Mouse (Mus musculus) CD8-positive naive resting alpha-beta T cell, adult 2 months (primary cell): ENCODE results near the gene Ccdc157.
"Not testable (repeated sequence)": the region's sequence is repeated elsewhere in the genome, so short reads cannot be mapped to it uniquely, and the experiment has no call there.

Experiments
- DNase-seq, 2 experiments: peaks; one replicate each; pipeline ENCODE4 v3.0.0; 2022; ENCODE audit warnings: low read depth in 2 of 2, low spot score in 2 of 2

Ccdc157 gene

DNA sequence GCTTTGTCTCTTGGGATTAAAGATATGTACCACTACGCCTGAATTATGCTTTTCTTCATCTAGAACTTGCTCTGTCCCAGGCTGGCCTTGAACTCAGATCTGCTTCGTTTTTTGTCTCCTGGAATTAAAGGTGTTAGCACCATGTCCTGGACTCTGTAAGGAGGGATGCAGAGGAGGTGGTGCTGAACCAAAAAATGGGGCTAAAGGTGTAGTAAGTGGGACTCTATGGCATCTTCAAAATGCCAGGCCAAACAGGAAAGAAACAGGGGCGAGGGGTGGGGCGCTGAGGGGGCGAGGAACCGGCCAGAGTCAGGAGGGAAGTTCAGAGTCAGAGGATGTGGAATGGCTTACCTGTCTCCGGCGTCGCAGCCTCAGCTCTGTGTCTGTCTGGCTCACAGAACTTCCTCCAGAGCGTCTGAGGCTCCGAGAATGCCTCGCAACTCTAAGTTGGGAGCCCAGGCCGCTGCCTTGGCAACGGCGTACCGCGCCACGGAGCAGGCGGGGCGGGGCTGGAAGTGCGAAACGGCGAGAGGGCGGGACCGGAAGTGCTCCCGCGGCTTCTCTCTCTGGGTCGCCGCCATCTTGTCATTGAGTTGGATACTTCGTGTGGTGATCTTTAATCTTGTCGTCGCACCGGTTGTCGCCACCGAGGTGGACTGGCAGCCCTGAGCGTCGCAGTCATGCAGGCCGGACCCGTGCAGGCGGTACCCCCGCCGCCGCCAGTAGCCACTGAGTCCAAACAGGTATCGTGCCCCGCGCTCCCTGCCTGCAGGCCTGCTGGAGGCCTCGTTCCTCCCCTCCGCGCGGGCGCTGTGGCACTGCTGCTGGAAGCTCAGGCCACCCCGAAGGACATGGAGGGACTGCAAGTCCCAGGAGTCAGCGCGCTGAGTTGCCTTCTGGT is at the start of gene Ccdc157, which contains the start of gene Sf3a1:
TSS of gene Ccdc157 (minus strand) at position 486 of the 901 bp plus-strand sequence.
TSS of gene Sf3a1 (plus strand) at position 543 of the 901 bp plus-strand sequence.
- DNase-seq: peak; percentile 90 to 93

DNA sequence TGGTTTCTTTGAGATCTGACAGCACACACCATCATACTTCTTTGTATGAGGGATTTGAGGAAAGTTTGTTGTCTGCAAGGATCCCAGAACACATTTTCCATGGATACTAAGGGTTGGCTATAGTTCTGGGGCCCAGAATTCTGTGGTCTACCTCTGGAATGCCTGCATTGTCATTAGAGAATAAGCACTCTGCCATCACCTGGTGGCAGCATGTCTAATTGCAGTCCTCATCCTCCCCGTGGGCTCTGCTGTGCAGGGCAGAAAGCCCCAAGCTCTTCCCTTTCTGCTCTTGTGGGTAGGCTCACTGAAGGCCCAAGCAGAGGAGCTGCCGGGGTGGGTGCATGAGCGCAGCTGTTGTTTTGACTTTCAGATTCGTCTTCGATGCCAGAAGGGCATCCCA is 49.5 kb upstream of the Ccdc157 start:
- no peak for DNase-seq

DNA sequence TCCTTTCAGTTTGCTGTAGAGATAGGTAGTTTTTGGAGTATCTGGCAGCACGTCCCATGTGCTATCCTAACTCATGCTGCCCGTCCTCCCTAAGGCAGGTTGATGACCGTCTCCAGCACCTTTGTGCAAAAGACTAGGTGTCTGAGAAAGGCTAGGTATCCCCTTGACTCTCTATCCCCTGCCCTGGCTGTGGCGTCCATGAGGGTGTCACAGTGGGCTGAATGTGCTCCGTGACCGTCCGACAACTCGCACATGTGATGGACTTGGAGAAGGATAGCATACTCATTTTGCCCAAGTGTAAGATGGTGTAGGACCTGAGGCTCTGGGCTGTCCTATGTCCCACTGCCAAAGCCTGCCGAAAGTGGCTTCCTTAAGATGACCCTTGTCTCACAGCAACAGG is 47.6 kb upstream of the Ccdc157 start:
- DNase-seq: no peak

DNA sequence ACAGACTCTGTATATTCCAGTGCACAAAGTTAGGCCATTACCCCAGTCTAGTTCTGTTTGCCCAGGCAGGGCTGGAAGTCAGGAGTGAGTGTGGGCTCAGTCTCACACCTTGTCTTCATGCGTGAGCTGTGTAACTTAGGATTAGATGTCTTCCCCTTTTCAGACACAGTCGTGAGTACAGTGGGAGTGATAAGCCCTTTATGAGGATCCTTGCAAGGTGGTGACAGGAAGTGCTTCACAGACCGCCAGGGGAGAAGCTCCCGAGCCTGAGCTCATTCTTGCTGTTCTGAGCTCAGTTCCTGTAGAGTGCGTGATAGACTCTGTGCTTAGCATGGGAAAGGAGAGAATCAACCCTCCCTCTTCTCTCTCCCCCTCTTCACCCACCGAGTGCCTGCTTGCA is 46.5 kb upstream of the Ccdc157 start:
- peak; percentile 39 to 46 for DNase-seq

DNA sequence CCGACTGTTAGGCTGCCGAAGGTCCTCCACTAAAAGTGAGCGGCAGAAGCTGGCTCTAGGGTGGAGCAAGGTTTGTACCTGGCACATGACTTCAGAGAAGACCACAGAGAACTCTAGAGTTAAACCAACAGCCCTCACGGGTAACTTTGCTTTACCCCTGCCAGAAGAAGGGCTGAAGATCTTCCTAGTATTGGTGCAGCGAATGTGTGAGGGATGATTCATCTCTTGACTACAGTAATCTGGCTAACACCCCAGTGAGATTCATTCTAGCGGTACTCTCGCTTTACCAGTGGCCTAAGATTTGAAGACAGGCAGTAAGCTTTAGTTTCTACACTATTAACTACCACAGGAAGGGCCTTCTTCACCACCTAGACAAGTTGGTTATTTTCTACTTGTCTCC is 45.9 kb upstream of the Ccdc157 start:
- peak in 1 of 2 experiments; percentile 34 for DNase-seq

DNA sequence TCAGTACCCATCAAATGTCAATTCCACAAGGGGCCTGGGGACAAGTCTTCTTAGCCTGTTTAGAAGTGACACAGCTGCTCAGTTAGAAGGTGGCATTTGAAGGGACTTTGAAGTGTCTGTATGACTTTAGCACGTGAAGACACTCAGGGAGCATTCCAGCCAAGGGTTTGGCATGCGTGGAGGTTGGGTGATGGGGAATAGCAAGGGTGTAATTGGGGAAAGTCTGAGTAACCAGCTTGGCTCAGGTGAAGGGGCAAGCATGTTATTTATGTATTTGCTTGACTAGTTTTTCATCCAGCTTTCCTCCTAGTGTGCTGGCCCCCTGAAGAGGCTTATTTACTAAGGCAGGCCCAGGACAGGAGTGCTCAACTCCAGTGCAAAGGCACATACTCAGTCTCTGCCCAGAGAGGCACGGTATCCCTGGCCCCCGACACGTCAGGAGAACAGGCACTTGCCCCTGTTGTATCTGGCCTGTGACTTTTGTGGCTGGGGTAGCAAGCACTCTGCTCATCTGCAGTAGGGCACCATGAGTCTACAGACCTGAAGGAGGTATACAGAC is 45.1 kb upstream of the Ccdc157 start:
- DNase-seq: no peak

DNA sequence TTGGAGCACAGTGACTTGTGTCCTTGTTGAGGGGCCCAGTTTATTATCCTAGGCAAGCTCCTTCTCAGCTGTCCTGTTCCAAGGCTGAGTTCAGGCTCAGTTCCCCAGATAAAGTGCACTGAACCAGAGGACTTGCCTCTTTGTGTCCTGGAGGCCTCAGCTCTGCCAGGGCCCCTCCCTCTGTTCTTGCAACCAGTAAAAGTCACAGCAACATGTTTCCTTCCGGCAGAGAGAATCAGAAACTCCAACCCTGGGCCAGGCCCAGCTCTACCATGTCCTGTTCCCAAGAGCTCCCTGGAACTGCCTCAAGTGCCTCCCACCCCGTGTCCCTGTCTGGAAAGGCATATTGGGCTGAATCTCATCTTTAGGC is 43.6 kb upstream of the Ccdc157 start:
- peak; percentile 46 to 47 for DNase-seq

DNA sequence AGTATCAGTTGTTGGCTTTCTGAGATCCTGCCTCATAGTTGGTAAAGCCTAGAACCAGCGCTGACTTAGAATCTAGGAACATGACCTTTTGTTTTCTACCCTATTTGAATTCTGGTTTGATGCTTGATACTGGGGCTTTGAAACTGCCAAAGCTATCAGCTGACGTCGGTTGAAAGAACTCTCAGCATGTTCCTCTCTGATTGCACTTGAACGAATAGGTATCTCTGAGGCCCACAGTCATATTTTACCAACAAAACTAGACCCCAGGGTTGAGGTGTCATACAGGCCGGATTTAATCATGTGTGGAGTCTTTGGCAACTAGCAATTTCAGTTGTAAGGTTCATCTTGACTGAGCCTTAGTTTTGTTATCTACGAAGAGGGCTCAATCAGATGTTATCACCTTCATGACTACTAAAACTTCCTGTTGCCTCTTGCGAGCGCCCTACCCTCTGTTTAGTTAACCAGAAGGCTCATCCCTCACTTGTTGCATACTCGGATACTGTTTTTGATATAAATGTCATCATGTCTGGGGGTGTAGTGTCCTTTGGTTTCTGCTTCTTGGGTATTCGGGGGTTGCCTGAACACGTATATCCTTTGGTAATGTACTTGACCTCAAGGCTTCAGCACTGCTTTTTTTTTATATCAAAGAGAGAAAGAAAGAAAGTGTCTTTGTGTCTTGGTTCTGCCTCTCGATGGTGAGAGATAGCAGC is 43.1 kb upstream of the Ccdc157 start:
- DNase-seq: peak; percentile 38 to 44

DNA sequence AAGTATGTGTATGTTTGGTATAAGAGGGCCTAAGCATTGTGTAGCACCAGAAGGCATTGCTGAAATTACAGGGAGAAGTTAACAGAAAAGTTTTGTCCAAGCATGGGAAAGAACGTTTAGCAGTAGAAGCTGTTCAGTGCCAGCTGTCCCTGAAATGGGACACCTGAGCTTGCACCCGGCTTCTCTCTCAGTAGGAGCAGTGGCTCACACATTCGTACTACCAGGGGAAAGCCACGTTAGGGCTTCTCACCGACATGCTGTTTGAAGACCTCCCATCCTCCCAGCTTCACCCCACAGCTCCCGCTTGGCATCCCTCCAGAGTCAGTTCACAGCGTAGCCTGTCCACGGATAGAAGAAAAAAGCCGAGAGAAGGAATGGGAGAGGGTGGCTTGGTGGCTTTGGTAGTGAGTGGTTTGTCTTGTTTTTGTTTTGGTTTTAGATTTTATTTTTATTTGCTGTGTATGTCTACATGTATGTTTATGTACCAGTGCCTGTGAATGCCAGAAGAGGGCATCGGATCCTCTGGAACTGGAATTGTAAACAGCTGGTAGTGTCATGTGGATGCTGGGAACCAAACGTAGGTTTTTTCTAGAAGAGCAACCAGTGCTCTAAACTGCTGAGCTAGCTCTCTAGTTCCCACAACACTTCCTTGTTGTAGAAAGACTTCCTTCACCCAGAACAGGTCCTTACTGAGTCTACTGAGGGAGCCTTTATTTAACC is 42.0 kb upstream of the Ccdc157 start:
- DNase-seq: no peak

DNA sequence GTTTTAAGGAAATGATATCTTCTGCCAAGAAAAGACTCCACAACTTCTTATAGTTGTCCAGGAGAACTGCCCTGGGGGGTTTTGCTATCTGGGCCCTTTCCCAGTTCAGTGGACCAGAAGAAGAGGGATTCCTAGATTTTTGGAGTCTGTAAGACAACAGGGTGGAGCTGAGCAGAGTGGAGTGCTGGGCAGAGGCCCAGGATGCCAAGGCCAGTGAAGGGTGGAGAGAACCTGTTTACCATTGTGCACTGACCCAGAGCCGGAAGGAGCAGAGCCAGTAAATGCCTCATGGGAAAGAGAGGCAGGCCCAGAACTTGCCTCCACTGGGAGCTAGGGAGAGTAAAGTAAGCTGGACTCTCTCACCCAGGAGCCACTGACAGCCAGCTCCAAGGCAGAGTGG is 37.6 kb upstream of the Ccdc157 start:
- no peak for DNase-seq

DNA sequence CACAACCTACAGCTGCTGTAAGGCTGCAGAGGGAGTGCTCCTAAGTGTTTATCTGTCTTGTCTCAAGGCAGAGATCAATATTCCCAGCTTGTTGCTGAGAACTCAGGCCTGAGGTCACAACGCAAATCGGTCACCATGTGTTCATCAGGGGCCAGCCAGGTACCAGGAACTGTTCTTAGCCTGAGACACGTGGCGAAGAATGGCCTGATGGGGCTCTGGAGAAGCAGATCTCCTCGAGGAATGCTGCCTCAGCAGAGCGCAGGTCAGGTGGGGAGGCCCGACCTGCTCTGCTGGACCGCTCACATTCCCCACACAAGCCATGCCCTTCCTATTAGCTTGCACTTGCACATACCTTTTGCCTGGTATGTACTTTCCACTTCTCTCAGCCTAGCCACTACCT is 36.5 kb upstream of the Ccdc157 start:
- no peak for DNase-seq

DNA sequence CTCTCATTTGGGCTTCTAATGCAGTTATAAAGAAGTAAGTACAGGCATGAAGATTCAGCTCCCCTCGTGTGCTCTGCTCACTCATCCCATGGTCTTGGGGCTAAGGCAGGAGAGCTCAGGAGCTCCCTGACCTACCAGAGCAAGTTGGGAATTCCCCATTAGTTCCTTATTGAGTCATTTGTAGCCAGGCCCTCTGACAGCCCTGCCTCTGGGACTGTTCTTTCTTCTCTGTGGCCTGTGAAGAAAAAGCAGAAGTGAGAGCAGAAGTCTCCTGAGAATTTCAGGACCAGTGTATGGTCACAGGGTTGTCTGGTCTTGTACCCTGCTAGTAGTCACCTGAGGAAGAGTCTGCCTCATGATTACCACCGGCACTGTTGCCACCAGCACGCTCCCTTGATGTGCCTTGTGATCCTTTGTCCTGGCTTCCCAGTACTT is 35.5 kb upstream of the Ccdc157 start:
- DNase-seq: no peak

DNA sequence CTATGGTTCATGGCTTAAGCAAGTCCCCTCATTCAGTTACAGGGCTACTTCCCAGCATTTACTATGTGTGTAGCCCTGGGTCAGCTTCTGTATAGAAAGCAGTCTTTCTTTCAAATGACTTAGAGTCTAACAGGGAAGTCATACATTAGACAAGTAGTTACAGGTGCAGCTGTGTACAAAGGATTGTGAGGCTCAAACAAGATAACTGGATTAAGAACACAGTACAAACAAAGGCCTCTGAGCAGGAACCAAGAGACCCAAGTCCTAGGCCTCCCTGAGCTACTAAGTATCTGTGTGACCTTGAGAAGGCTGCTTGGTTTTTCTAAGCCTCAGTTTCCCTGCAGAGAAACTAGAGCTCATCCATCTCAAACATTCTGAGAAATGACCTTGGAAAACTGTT is 33.3 kb upstream of the Ccdc157 start:
- DNase-seq: no peak

DNA sequence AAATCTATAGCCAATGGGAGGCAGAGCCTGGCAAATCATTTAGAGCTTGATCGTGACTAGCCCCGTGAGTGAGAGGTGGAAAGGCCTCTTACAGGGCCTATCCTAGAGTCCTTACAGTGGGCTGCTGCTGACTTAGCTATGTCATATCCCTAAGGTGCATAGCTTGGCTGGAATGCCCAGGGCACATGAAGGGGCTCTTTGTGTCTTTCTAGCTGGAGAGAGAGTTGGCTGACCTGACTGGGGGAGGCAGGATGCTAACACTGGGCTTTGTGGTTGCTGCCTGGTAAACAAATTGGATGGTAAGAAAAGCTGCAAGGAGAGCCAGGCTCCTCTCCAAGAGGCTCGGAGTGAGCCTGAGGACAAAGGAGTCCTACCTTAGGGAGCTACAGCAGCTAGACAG is 32.7 kb upstream of the Ccdc157 start:
- DNase-seq: no peak

DNA sequence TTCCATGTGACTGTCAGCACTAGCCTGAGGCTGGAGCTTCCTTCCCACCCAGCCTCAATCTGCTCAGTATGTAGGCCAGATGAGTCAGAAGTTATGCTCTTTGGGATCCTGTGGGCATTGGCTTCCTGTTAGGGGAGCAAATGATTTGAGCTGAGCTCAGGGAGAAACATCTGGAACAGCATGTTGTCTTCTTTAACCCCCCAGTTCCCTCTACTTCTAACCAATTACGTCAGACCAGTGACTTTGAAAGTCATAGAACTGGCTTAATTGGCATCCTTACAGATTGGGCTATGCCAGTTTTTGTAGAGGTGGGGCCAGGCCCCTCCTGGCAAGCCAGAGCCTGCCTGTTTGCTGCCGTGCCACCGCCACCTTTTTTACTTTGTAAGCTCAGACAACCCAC is 30.6 kb upstream of the Ccdc157 start:
- DNase-seq: no peak

DNA sequence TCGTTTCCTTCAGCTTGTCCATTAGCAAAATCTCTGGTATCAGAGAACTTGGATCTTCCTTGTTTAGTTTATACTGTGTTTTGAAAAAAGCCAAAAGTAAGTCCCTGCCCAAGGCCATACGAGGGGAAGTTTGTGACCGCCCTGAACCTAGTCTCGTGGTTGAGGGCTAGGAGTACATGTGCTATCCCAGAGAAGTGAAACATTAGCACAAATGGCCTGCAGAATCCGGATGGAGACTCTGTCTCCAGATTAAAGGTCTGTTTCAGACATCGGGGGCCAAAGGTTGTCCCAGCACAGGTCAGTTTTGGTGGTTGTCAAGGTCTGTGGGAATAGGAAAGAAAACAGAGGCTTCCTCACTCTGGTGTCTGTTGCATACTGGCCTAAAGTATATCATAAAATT is 29.1 kb upstream of the Ccdc157 start:
- no peak for DNase-seq

DNA sequence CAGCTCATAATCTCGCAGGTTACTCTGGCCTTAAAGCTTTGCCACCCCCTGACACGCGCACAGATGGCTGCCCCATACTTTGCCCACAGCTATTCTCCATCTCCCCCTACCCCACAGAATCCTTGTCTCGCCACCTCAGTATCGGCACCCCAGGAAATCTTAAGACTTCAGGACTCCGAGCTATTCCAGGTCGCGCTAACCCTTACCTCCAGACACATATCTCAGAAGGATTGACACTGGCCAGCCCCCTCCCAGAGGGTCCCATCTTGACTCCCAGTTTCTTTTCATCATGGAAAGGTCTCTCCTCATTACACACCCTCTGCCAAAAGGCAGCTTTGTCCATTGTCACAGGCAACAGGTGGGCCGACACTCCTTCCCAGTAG is 27.2 kb upstream of the Ccdc157 start:
- DNase-seq: no peak

DNA sequence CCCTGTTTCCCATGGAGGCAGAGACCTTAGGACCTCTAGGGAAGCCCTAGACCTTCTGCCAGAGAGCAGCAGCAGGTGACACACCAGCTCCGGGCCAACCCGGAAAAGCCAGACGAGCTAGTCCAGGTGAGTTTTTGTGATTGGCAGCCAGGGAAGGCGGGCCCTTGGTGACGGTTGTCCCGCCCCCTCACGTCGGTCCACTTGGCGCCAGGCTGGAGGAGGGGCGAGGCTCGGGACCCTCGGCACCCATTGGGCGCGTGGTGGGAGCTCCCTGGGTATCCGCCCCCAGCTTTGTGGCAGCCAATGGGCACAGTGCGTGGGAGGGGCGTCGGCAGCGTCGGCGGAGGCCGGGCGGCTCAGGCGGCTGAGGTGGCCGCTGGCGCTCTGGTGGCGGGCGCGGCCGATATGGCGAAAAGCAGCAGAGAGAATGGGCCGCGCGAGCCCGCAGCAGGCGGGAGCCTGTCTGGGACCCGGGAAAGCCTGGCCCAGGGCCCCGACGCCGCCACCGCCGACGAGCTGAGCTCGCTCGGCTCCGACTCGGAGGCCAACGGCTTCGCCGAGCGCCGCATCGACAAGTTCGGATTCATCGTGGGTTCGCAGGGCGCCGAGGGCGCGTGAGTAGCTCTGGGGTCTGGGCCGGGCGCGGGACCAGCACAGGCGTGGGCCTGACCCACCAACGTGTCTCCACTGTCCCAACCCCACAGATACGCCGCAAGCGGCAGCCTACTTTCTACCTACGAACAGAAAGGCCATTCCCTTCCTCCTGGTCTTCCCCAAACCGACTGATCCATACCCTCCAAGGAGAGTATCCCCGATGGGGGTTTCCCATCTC is 26.6 kb upstream of the Ccdc157 start, which contains the start of gene Tbc1d10a:
TSS of gene Tbc1d10a (plus strand) at position 304 of the 832 bp plus-strand sequence.
- peak; percentile 98 for DNase-seq

DNA sequence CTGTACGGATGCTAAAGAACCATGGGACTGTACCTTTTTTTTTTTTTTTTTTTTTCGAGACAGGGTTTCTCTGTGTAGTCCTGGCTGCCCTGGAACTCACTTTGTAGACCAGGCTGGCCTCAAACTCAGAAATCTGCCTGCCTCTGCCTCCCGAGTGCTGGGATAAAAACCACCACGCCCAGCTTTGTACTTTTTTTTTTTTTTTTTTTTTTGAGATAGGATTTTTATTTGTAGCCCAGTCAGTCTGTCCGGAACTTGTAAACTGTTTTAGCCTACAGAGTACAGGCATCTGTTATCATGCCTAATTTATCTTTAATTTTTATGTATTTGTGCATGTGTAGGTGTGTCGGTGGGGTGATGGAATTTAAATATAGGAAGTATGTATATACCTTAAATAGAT is 25.4 kb upstream of the Ccdc157 start:
- not testable (repeated sequence) for DNase-seq

DNA sequence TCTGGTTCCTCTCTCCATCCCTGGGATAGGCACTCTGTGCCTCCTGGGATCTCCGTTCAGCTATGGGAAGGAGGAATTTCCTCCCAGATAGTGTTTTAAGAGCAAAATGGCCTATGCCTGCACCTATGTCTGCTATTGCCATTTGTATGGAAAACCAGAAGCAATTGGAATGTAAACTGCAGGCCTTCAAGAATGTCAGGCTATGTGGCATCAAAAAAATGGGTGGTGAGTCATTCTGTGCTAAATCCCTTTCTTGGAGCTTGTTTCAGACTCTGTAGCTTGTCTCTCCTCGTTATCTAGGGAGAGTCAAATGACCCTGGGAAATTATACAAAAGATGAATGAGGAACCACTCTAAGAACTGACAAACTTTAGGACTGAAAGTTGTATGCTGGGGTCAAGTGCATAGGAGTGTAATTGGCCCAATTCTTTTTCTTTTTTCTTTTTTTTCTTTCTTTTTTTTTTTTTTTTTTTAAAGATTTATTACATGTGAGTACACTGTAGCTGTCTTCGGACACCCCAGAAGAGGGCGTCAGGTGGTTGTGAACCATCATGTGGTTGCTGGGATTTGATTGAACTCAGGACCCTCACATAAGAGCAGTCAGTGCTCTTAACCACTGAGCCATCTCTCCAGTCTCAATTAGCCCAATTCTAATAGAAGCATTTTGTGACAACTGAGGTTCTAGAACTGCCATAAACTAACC is 24.3 kb upstream of the Ccdc157 start:
- no peak for DNase-seq
